Mouse (Mus musculus): ENCODE data around the gene Rmnd1.

GRCm38 (mm10) chr10:4391851-4392250 is 40.3 kb downstream of the Rmnd1 start:
- no peak for TF ChIP-seq POLR2A (IDR thresholded peaks at IDR 0.05; ENCODE audit: borderline replicate concordance, extremely low read depth, insufficient read depth, insufficient read length, poor library complexity, severe bottlenecking)
- peak; percentile 49; the same call in 1 of the 2 replicates for TF ChIP-seq CTCF (IDR thresholded peaks at IDR 0.05; ENCODE audit: borderline replicate concordance, extremely low read depth, insufficient read depth, insufficient read length)
